Mouse (Mus musculus): ENCODE results near the gene Arhgap27. TPM values are rescaled to one million over a fixed set of nuclear protein-coding genes. Genes with fewer than 3 reads are reported as not detected.
A peak's percentile ranks its signal among the peaks of the same experiment; 100 is the strongest.
"Not testable (repeated sequence)": the region's sequence is repeated elsewhere in the genome, so short reads cannot be mapped to it uniquely, and the experiment has no call there.

Gene Arhgap27
- total RNA-seq, 2 experiments from 2014 or later, result 11.9 to 15.1 TPM

GRCm38 (mm10) chr11:103335561-103335960 lies 27.9 kb downstream of the Arhgap27 start:
- DNase-seq (ENCODE audit: low spot score in 2 of 2), result no peak

- DNase-seq (ENCODE audit: low spot score in 2 of 2), result no peak
These were observed 28.6 kb downstream of the Arhgap27 start for GRCm38 (mm10) chr11:103334925-103335324.

- DNase-seq (ENCODE audit: low spot score in 2 of 2), result peak; percentile 36 to 48
These were observed 29.6 kb downstream of the Arhgap27 start for GRCm38 (mm10) chr11:103333719-103334398.

GRCm38 (mm10) chr11:103332890-103333651 lies 30.4 kb downstream of the Arhgap27 start:
- DNase-seq (ENCODE audit: low spot score in 2 of 2), result no peak

- peak; percentile 76 to 85 for DNase-seq (ENCODE audit: low spot score in 2 of 2)
These were observed 31.2 kb downstream of the Arhgap27 start for GRCm38 (mm10) chr11:103332186-103332889.

- no peak for DNase-seq (ENCODE audit: low spot score in 2 of 2)
These were observed 31.8 kb downstream of the Arhgap27 start for GRCm38 (mm10) chr11:103331502-103332185.

- DNase-seq (ENCODE audit: low spot score in 2 of 2), result no peak
These were observed 32.7 kb downstream of the Arhgap27 start for GRCm38 (mm10) chr11:103330651-103331319.

GRCm38 (mm10) chr11:103326950-103327349 lies 36.5 kb downstream of the Arhgap27 start:
- DNase-seq (ENCODE audit: low spot score in 2 of 2), result peak; percentile 83 to 90

GRCm38 (mm10) chr11:103325172-103325571 lies 38.3 kb downstream of the Arhgap27 start:
- DNase-seq (ENCODE audit: low spot score in 2 of 2), result peak; percentile 65 to 76

- DNase-seq (ENCODE audit: low spot score in 2 of 2), result no peak
These were observed 38.8 kb downstream of the Arhgap27 start for GRCm38 (mm10) chr11:103324723-103325122.

GRCm38 (mm10) chr11:103322832-103323231 lies 40.7 kb downstream of the Arhgap27 start:
- not testable (repeated sequence) for DNase-seq (ENCODE audit: low spot score in 2 of 2)

GRCm38 (mm10) chr11:103320646-103321045 lies 42.8 kb downstream of the Arhgap27 start:
- DNase-seq (ENCODE audit: low spot score in 2 of 2), result no peak

- no peak for DNase-seq (ENCODE audit: low spot score in 2 of 2)
These were observed 43.3 kb downstream of the Arhgap27 start for GRCm38 (mm10) chr11:103320196-103320595.

GRCm38 (mm10) chr11:103318042-103318441 lies 45.5 kb downstream of the Arhgap27 start:
- DNase-seq (ENCODE audit: low spot score in 2 of 2), result no peak

- no peak for DNase-seq (ENCODE audit: low spot score in 2 of 2)
These were observed 48.1 kb downstream of the Arhgap27 start for GRCm38 (mm10) chr11:103315379-103315778.

- DNase-seq (ENCODE audit: low spot score in 2 of 2), result no peak
These were observed 48.6 kb downstream of the Arhgap27 start for GRCm38 (mm10) chr11:103314736-103315374.

GRCm38 (mm10) chr11:103313542-103313941 lies 50.0 kb downstream of the Arhgap27 start:
- no peak for DNase-seq (ENCODE audit: low spot score in 2 of 2)

GRCm38 (mm10) chr11:103312655-103313255 lies 50.7 kb downstream of the Arhgap27 start:
- no peak for DNase-seq (ENCODE audit: low spot score in 2 of 2)

GRCm38 (mm10) chr11:103311960-103312611 lies 51.4 kb downstream of the Arhgap27 start:
- DNase-seq (ENCODE audit: low spot score in 2 of 2), result peak in 1 of 2 experiments; percentile 47
